Mouse (Mus musculus) urinary bladder, postnatal 10 days (tissue): ENCODE results near the gene B3galt4.
"Not testable (repeated sequence)": the region's sequence is repeated elsewhere in the genome, so short reads cannot be mapped to it uniquely, and the experiment has no call there.

Source experiments
- DNase-seq: peaks from one replicate; pipeline ENCODE4 v3.0.0; 2022; ENCODE audit warnings: low spot score

The B3galt4 gene

DNA sequence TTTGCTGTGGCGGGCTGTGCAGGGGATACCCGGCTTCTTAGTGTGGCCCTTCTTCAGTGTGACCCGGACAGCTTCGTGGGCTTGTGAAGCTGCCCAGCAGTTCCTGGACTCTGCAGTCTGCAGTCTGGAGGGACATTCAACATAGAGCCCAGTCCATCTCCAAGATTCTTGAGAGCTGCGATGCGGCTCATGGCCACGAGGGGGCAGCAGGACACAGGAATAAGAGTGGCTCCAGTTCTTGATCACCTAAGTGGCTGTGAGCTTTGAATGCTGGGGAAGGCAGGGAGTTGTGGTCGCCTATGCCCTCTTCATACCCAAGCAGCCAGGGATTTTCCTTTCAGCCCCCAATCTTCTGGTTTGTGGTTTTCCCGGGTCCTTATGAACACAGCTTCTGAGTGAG is 17.2 kb upstream of the B3galt4 start:
- no peak for DNase-seq

DNA sequence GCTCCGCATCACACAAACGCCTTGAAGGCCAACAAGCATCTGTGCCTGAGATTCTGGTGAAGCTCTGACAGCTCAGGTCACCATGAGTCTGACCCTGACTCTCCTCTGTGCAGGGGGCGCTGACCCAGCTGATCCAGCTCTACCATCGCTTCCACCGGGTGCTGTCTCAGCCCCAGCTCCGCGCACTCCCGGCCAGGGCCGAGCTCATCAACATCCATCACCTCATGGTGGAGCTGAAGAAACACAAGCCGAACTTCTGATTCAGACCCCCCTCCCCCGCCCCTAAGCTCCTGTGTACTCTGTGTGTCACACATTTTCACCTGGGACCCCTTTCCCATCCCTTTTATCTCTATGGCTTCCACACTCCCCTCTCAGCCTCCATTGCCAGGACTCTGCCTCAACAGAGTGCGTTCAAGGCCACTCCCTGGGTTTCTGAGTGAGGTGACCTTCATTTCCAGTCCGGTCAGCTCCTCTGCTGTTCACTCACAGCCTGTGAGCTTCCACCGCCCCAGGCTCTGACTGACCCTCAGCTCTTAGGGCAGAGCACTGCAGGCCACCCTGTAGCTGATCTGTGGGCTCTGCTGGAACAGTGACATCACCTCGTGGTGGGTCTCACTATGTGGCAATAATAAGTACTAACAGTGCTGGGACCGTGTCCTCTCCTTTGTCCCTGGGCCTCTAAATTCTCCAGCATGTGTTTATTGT is 14.7 kb upstream of the B3galt4 start:
- no peak for DNase-seq

DNA sequence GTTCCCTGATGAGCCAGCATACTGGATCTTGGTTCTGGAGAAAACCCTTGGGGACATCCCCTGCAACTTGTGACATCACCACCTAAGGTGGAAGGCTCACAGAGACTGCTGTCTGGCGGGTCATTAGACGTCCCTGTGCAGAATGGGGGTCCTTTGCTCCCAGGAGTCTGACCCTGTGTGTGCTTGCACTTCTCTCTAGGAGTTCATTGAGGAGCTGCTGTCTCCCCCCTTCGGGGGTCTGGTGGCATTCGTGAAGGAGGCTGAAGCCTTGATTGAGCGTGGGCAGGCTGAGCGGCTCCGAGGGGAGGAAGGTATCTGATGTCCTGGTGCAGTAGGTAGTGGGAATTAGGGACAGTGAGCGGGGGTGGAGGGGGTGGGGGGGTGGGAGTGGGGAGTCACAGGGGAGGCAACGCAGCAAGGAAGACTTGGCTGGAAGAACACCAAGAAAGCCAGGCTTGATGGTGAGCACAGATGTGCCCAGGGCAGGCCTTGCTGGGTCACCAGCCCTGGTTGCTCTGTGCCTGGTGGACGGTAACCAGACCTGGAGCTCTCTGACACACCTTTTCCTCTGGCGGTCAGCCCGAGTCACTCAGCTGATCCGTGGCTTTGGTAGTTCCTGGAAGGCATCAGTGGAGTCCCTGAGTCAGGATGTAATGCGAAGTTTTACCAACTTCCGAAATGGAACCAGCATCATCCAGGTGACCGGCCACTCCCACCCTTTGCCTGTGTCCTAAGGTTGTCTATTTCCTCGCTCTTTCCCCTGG is 14.0 kb upstream of the B3galt4 start:
- no peak for DNase-seq

DNA sequence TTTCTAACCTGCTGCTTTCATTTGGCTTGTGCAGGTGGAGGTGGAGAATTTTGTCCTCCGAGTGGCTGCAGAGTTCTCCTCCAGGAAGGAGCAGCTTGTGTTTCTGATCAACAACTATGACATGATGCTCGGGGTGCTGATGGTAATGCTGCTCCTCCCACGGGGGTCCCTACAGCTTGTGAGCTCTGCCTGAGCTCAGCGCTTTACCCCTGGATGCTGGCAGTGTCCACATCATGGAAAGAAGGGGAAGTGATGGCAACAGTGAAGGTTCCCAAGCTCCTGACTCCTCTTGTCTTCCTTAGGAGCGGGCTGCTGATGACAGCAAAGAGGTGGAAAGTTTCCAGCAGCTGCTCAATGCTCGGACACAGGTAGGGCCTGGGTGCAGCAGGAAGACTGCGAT is 11.6 kb upstream of the B3galt4 start:
- DNase-seq: no peak

DNA sequence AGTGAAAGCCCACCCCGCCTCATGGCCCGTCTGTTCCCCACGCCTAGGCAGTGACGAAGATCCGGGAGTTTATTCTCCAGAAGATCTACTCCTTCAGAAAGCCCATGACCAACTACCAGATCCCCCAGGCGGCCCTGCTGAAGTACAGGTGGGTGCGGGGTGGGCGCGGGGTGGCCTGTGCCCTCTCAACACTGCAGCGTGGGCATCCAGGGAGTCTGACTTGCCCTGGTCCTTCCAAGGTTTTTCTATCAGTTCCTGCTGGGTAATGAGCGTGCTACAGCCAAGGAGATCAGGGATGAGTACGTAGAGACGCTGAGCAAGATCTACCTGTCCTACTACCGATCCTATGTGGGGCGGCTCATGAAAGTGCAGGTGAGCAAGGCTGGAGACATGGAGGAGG is 8.7 kb upstream of the B3galt4 start:
- DNase-seq: no peak

DNA sequence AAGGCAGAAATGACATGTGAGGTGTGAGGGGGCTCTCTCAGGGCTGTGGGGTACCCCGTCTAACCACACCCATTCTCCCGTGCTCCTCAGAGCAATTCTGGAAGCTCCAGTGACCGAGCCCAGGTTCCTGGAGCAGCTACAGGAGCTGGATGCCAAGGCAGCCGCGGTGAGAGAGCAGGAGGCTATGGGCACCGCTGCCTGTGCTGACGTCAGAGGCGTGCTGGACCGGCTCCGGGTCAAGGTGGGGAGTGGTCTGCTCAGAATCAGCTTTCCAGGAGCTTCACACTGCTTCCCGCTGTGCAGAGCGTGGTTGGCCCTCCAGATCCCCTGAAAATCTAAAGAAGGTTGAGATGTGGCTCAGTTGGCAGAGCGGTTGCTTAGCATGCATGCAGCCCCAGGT is 7.8 kb upstream of the B3galt4 start:
- DNase-seq: no peak

DNA sequence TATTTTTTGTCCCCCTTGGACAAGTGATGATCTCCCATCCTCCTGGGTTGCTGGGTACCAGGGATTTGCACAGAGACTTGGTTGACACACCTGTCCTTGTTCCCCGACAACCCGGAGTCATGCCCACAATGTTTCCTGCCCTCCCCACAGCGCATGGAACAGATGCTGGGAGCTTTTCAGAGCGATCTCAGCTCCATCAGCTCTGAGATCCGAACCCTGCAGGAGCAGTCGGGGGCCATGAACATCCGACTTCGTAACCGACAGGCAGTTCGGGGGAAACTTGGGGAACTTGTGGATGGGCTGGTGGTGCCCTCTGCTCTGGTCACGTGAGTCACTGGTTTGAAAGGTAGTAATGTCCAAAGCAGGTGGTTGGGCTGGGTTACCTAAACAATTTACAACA is 7.2 kb upstream of the B3galt4 start:
- DNase-seq: no peak

DNA sequence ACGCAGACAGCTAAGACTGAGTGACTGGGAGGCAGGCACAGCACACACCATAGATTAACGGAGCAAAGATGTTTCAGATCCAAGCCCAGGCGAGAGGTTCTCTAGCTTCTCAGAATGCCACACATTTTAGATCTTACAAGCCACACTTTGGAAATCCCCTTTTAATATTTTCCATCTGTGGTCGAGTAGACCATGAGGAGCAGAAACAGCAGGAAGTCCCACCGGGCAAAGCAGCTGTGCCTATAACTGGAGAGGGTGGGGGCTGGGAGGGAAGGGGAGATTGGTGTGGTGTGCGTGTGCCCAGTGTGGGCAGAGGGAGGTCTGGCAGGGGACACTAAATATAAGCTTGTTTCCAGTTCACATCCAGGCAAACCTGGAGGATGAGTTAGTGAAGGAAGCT is 6.2 kb upstream of the B3galt4 start:
- DNase-seq: no peak

DNA sequence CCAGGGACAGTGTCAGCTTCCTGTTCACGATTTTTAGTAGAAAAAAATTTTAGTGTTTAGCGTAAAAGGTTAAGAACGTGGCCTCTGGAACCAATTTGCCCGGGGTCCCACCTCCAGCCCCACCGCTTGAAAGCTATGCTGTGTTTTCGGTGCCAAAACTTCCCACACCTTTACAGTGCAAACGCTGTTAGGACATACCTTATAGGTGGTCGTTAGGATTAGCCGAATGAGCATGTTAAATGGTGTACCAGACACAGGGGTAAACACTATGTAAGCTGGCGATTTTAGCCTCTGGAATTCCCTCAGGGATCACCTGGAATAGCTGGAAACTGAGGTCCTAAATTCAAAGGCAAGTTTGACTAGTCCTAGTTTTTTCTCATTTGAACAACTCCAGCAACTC is 5.0 kb upstream of the B3galt4 start:
- no peak for DNase-seq

DNA sequence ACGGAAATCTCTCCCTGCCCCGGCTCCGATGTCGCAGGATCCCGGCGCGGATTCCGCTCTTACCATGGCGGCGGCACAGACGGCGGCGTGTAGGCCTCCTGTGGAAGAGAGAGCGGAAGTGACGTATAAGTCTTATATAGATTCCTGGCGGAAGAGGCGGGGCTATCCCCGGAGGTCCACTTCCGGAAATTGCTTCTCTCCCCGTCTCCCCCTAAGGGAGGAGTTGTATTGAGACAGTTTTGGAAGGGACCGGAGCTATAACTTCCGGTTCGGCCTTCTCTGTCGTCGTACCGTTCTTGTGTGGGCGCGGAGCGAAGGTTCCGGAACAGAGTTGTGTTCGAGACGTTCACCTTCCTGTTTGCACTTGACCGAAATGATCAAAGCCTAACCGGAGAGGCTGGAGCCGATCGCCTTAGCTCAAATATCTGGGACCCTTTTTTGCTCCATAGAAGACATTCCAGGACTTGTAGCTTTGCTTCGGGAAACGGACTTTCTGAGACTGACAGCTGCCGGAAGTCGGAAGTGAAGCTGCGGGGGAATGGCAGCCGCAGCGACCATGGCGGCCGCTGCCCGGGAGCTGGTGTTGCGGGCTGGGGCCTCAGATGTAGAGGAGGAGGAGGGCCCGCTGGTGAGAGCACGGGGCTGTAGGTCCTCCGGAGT is 4.4 kb upstream of the B3galt4 start, which contains the start of the genes Vps52 and Rps18:
TSS of gene Vps52 (plus strand) at position 258 of the 660 bp plus-strand sequence.
TSS of gene Rps18 (minus strand) at position 447 of the 660 bp plus-strand sequence.
- peak; percentile 65 for DNase-seq

DNA sequence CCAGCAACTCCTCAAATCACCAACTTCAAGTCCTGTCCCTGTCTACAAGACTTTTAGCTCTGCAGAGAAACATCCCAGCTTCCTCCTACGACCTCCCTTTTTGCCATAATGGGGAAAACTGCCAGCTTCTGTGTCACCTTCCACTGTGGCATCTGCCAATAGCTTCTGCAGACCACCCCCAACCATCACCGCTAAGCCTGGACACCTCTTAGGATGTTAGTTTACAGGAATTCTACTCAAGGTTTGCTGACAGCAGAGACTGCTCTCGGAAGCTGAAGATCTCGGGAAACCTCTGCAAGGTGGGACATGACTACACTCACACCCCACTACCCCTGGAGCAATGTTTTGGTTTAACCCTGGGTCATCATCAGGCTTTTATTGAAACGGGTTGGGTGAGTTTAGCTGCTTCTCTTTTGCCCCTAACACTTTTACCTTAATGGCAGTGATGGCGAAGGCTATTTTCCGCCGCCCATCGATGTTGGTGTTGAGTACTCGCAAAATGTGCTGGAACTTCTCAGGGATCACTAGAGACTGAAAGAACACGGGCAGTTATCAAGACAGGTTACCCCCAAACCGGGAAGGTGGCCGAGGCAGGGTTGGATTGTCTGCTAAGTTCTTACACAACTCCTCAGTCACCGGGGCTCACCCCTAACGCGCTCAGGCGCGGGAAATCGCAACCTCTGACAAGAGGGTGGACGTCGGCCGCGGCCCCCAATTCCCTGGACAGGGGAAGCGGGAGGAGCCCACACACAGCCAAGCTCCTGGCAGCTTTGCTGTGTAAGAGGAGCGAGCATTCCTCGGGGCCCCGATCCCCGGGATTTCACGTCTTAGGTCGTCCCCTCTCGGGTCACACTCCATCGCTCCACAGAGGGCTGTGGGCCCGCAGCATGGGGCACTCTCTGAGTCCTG is 3.6 kb upstream of the B3galt4 start:
- DNase-seq: no peak

DNA sequence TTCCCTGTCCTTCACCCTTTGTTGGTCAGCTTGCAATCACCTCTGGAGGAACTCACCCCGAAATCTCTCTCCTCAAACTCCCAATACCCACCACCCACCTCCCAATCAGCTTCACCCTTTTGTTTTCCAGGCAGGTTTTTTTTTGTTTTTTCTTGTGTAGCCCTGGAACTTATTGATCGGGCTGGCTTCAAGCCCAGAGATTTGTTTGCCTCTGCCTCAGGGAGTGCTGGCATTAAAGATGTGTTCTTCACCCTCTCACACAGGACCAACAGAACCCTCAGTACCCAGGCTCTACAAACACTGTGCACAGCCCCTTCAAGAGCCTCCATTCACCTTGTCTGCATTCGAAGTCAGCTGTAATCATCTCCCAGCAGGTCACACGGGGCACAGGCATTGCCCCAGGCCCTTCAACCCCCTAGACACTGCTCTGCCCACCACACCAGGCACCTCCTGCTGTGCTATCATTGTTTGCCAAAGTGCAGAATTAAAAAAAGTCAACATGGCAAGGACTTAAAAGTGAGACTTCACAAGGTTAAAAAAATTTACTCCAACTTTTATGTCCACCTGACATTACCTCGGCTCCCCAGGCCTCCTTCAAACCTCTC is 2.8 kb upstream of the B3galt4 start:
- no peak for DNase-seq

DNA sequence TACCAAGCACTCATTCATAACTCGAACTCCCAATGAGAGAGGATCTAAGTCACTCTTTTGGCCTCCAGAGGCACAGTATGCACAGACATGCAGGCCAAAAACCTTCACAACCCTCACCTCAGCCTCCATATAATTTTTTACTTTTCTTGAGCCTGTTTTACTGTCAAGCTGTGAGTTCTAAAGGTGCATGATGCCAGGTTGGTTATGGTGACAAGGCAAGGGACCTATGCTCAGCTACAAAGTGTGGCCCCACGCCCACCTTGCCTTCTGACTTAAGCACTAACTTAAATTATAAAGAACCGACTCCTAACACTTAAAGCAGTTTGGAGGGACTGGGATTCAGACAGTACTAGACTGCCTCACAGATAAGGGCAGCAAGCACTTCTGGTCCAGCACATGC is 2.0 kb upstream of the B3galt4 start:
- no peak for DNase-seq

DNA sequence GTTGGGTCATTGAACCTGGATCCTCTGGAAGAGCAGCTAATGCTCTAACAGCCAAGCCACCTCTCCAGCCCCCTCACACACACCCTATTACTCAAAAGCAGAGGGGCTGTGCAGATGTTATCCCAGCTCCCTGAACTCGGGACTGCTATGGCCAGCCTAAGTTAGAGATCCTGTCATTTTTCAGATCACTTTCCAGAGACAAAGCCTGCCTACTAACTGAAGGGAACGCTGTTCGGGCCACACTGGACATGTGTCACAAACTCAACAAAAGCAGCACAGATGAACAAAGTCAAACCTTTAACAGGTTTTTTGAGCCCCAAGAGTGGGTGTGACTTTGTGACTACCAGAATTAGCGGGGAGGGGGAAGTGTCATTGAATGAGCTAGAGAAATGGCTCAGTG is 1.6 kb upstream of the B3galt4 start:
- no peak for DNase-seq

DNA sequence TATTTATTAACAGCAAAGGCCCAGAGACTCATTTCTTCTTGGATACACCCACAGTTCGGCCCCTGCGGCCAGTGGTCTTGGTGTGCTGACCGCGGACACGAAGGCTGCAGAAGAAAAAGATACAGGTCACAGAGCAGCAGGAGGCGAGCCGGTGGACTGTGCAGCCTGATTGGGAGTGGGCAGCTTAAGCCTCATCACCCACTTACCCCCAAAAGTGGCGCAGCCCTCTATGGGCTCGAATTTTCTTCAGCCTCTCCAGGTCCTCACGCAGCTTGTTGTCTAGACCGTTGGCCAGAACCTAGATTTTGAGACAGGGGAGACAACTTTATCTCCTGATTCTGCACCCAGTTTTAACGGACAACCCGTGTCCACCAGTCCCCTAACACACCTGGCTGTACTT is 727 bp upstream of the B3galt4 start:
- DNase-seq: not testable (repeated sequence)

DNA sequence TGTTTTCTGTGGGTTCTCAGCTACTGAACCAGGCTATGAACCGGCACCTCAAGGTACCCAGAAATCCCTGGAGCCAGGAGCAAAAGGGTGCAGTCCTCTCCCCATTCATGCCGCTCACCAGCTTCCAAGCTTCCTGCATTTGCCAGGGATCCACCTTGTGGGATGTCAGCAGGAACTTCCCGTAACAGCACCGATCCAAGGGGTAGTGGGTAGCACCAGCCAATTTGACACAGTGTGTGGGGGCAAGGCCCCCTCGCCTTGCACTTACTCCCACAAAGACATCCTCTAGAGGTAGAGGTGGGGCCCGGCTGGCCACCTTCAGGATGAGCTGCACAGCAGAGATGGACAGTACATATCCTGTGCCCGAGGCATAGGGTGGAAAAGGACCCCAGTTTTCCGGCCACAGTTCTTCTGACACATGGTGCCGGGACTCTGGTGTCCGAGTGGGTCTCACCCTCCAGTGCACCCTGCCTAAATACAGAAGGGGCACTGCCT is 1.1 kb downstream of the B3galt4 start:
- no peak for DNase-seq

DNA sequence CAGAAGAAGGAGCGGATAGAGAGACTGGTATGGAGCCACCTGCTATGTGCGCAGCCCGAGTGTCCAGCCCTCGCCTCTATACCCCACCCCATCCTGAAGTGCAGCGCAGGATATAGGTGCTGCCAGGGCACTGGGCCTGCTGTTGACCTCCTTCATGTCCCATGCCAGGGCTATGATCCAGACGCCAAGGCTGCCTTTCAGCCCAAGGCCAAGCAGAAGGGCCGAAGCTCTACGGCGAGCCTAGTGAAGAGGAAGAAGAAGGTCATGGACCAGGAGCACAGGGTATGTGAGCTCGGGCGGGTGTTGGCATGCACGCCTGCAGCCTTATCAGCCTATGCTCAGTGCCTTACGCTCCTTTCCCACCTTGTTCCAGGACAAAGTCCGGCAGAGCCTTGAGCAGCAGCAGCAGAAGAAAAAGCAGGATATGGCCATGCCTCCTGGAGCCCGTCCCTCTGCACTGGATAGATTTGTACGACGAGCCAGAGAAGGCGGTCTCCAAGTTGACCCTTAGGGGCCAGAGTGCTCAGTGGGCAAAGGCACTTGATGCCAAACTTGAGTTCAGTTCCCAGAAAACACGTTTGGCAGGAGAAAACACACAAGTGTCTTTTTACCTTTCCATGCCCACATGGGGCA is 2.3 kb downstream of the B3galt4 start:
- DNase-seq: no peak

DNA sequence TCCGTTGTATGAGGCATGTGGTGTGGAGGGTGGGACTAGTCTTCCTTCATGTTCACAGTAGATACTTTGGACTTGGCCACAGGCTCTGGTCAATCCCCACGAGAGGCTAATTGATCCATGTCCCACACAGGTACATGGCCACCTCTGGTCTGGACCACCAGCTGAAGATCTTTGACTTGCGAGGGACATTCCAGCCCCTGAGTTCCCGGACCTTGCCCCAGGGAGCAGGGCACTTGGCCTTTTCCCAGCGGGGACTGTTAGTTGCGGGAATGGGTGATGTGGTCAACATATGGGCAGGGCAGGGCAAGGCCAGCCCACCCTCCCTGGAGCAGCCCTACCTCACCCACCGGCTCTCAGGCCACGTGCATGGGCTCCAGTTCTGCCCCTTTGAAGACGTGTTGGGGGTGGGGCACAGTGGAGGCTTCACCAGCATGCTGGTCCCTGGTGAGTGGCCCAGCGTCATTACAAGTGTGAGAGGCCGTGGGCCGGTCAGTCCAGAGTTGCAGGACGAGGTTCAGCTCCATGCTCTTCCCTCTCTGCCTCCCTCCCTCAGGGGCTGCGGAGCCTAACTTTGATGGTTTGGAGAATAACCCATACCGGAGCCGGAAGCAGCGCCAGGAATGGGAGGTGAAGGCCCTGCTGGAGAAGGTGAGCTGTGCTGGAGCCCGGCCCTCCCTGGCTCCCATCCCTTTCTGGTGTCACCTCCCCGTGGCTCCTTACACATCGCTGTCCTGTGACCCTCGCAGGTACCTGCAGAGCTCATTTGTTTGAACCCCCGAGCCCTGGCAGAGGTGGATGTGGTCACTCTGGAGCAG is 3.0 kb downstream of the B3galt4 start:
- no peak for DNase-seq

DNA sequence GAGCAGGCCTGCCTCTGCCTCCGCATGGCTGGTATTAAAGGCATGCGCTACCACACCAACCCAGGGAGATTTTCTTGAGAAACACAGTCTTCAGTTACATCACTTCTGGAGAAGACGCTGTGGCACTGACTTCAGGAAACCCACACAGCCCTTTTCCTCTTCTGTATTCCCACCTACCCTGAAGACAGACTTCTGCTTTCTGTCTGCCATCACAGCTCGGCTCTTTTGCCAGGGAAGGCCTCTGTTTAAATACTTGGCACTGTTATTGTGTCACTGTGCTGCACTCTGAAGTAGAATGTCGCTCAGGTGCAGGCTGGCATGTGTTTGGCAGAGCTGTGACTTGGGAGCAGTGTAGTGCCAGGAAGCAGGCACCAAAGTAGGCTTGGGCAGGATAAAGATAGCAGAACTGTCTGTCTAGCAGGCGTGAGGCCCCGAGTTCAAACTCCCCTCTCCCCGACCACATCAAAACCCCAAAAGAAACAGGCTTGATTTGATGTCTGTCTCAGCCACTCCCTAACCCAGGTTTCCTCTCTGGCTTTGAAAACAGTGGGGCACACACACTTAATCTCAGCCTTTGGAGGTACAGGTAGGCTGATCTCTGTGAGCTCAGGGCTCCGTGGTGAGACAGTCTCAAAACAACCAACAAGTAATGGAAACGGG is 3.7 kb downstream of the B3galt4 start:
- no peak for DNase-seq

DNA sequence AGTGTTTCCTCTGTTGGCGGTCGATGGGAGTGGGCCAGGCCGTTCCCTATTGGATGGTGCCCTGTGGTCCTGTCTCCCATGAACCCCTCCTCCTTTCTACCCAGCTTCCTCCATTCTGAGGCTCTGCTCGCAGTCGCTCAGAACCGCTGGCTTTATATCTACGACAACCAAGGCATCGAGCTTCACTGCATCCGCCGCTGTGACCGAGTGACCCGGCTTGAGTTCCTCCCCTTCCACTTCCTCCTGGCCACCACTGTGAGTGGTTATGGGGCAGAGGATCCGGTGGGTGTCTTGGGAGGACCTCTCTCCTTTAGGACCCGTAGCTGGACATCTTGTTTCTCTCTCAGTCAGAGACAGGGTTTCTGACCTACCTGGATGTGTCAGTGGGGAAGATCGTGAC is 7.8 kb downstream of the B3galt4 start:
- no peak for DNase-seq
